20 mouse cellular contexts compared by ENCODE assay signal in genomic region chr7:95027915-95028810, GRCm38 (mm10).
"Had no signal": no experiment of that assay in that cellular context is flagged by ENCODE, and none has a peak within 500 bp of the region (broad histone marks: within the 10 kb centered on the region; RNA-seq: fewer than 3 reads in every experiment).

No protein-coding gene starts in this region.

- H3K27ac ChIP-seq: left cerebral cortex, adult 2 months; liver, embryonic 13.5 days; neural tube, embryonic 12.5 days; neural tube, embryonic 15.5 days; stomach, embryonic 15.5 days had no signal

- H3K4me1 ChIP-seq: liver, embryonic 13.5 days; megakaryocyte, embryonic 14.5 days; neural tube, embryonic 12.5 days; neural tube, embryonic 15.5 days; stomach, embryonic 15.5 days had no signal

- H3K4me2 ChIP-seq: liver, embryonic 13.5 days; lung, embryonic 14.5 days; neural tube, embryonic 12.5 days; neural tube, embryonic 15.5 days; stomach, embryonic 15.5 days had no signal

- H3K4me3 ChIP-seq: left cerebral cortex, adult 2 months; liver, embryonic 13.5 days; megakaryocyte, embryonic 14.5 days; neural tube, embryonic 12.5 days; neural tube, embryonic 15.5 days; stomach, embryonic 15.5 days had no signal

- H3K9me3 ChIP-seq: liver, embryonic 13.5 days; megakaryocyte, embryonic 14.5 days; neural tube, embryonic 12.5 days; neural tube, embryonic 15.5 days; stomach, embryonic 15.5 days had no signal

- H3K9ac ChIP-seq: liver, embryonic 13.5 days; lung, embryonic 14.5 days; neural tube, embryonic 12.5 days; neural tube, embryonic 15.5 days; stomach, embryonic 15.5 days had no signal

- H3K27me3 ChIP-seq: liver, embryonic 13.5 days; megakaryocyte, embryonic 14.5 days; neural tube, embryonic 12.5 days; neural tube, embryonic 15.5 days; stomach, embryonic 15.5 days had no signal

- H3K36me3 ChIP-seq: liver, embryonic 13.5 days; neural tube, embryonic 12.5 days; neural tube, embryonic 15.5 days; stomach, embryonic 15.5 days had no signal

- DNase-seq: kidney, adult 18-20 months; kidney, adult 9 months; kidney, postnatal 14 days; kidney, postnatal 4 days; layer of hippocampus, adult 9-11 months; layer of hippocampus, postnatal 36 days; liver, embryonic 13.5 days; lung, embryonic 14.5 days; lung, postnatal 10 days; lung, postnatal 36 days; retina, postnatal 1 day; right cerebral cortex, postnatal 25 days; spleen, adult 18-20 months; thymus, postnatal 25 days had no signal

- ATAC-seq: intestine, embryonic 16.5 days had no signal
